Mouse (Mus musculus) thymus, adult 2 months (tissue): ENCODE data around the gene Shc1. TPM values are rescaled to one million over a fixed set of nuclear protein-coding genes. Genes with fewer than 3 reads are reported as not detected.
A peak's percentile ranks its signal among the peaks of the same experiment; 100 is the strongest.

ENCODE experiments used
- DNase-seq: peaks from one replicate; pipeline ENCODE4 v3.0.0; 2021
- H3K27ac ChIP-seq: fragments of 200-500 bp; 2 replicates; pipeline ENCODE4 v1.5.1; 2012; ENCODE audit warnings: low read length, control low read depth; ENCODE audit not compliant: control insufficient read depth, insufficient read depth
- H3K27me3 ChIP-seq: fragments of 200-500 bp; 2 replicates; pipeline ENCODE4 v1.6.1; 2012; ENCODE audit warnings: mild to moderate bottlenecking, low read length, moderate library complexity, mixed read lengths; ENCODE audit not compliant: control insufficient read depth, insufficient read depth
- H3K36me3 ChIP-seq: fragments of 200-500 bp; 2 replicates; pipeline ENCODE4 v1.6.1; 2012; ENCODE audit warnings: mild to moderate bottlenecking, low read length, moderate library complexity; ENCODE audit not compliant: control insufficient read depth, insufficient read depth
- H3K4me1 ChIP-seq: fragments of 200-500 bp; replicated peaks from 2 replicates; pipeline ENCODE4 v1.6.1; 2012; ENCODE audit warnings: low read length; ENCODE audit not compliant: control insufficient read depth, insufficient read depth
- H3K4me3 ChIP-seq: fragments of 200-500 bp; 2 replicates; pipeline ENCODE4 v1.5.1; 2012; ENCODE audit warnings: mild to moderate bottlenecking, low read length, control low read depth, moderate library complexity; ENCODE audit not compliant: control insufficient read depth, insufficient read depth
- CTCF ChIP-seq: fragments of 200-500 bp; IDR thresholded peaks from 2 replicates; pipeline ENCODE4 v1.5.1; 2012; ENCODE audit warnings: mild to moderate bottlenecking, control low read depth, low read length, moderate library complexity, borderline replicate concordance; ENCODE audit not compliant: control insufficient read depth, poor library complexity, insufficient read depth; ENCODE audit errors: extremely low read depth
- POLR2A ChIP-seq: fragments of 200-500 bp; IDR thresholded peaks from 2 replicates; pipeline ENCODE4 v1.6.1; 2012; ENCODE audit warnings: mild to moderate bottlenecking, low read length, control low read depth, moderate library complexity; ENCODE audit not compliant: control insufficient read depth, poor library complexity, insufficient read depth; ENCODE audit errors: extremely low read depth
- WGBS: fragments of 180-500 bp; shearing (Covaris S2); methylation state at CpG from one replicate; pipeline ENCODE4 v1.1.7; 2018; 5-methylcytosine and 5-hydroxymethylcytosine counted together
- polyA plus RNA-seq: library from polyadenylated mRNA; depleted of rRNA; stranded (reverse); fragments of >200 nt; gene quantifications from 2 replicates; pipeline ENCODE4 v1.2.3, GENCODE M21; 2012

Shc1 gene
- polyA plus RNA-seq, 1 experiment: 89.9 TPM

DNA sequence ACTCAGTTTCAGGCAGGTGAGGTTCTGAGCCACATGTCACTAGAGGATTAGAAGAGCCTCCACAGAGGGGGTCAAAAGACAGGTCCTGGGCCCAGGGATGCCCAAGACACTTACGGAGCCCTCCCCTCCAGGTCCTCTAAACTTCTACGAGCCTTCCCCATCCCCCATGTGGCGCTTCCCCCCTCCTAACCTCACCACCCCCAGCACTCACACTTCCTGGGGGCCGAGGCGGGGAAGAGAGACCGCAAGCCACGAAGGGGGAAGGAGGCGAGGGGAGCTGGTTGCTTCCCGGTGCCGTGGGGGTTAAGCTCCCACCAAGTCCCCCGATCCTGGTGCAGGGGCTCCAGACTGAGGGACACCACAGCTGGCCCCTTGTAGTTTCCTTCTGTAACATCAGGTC lies 32.8 kb upstream of the Shc1 start:
- no peaks in the 10 kb centered on the region for H3K36me3 ChIP-seq
- peak overlapping the region; percentile 37 for H3K4me3 ChIP-seq
- peak overlapping the region; percentile 53; the same call in 1 of the 2 replicates for H3K27ac ChIP-seq
- WGBS: 3% methylated on average over 11 of the region's 11 CpGs
- DNase-seq: peak; percentile 66
- TF ChIP-seq POLR2A (no peak), CTCF (no peak)
- H3K27me3 ChIP-seq: no peaks in the 10 kb centered on the region
- H3K4me1 ChIP-seq: peaks cover 57% of the 10 kb centered on the region

- peak; percentile 48 for DNase-seq
- WGBS: 84% methylated on average over 17 of the region's 17 CpGs
- Histone ChIP-seq H3K36me3 (no peaks in the 10 kb centered on the region), H3K4me3 (peak overlapping the region; percentile 37), H3K4me1 (peaks cover 60% of the 10 kb centered on the region), H3K27me3 (no peaks in the 10 kb centered on the region; the same call in 1 of the 2 replicates), H3K27ac (peak overlapping the region; percentile 53)
- TF ChIP-seq CTCF (no peak), POLR2A (no peak)
Measured at GRCm38 (mm10) chr3:89386438-89387420, 31.5 kb upstream of the Shc1 start.

DNA sequence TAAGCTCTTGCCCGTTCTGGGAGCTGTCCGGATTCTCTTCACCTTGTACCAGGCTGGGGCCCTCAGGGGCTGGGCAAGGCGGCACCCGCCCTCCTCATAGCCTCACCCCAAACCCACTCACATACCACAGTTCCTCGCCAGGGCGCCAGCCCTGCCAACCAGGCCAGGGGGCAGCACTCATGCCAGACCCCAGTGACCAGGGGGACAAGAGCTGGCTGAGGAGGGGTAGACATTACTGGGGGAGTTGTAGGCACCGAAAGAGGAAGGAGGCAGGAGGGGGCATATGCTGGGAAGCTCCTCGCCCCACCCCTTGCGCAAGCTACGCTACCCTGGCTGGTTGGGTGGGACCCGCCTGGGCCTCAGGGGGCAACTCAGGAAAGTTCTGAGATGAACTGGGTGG lies 30.6 kb upstream of the Shc1 start:
- peak overlapping the region; percentile 37 for H3K4me3 ChIP-seq
- H3K27ac ChIP-seq: peak overlapping the region; percentile 40; the same call in 1 of the 2 replicates
- WGBS: 86% methylated on average over 11 of the region's 11 CpGs
- no peaks in the 10 kb centered on the region for H3K36me3 ChIP-seq
- TF ChIP-seq CTCF: no peak
- H3K27me3 ChIP-seq: peaks cover 4% of the 10 kb centered on the region
- peaks cover 65% of the 10 kb centered on the region for H3K4me1 ChIP-seq
- no peak for DNase-seq

GRCm38 (mm10) chr3:89388134-89388881 lies 29.9 kb upstream of the Shc1 start:
- H3K36me3 ChIP-seq: no peaks in the 10 kb centered on the region
- H3K4me1 ChIP-seq: peaks cover 65% of the 10 kb centered on the region
- 89% methylated on average over 11 of the region's 11 CpGs for WGBS
- peak; percentile 16 for DNase-seq
- 0 out of 2 replicates have a peak overlapping the region, but pooled peaks have one; percentile 3 for H3K4me3 ChIP-seq
- TF ChIP-seq POLR2A (no peak), CTCF (no peak)
- H3K27ac ChIP-seq: 0 out of 2 replicates have a peak overlapping the region, but pooled peaks have one; percentile 2
- peaks cover 4% of the 10 kb centered on the region for H3K27me3 ChIP-seq

- Histone ChIP-seq H3K36me3 (no peaks in the 10 kb centered on the region), H3K4me1 (peaks cover 64% of the 10 kb centered on the region), H3K4me3 (no peak overlapping the region), H3K27ac (peak overlapping the region; percentile 72), H3K27me3 (peaks cover 7% of the 10 kb centered on the region)
- 22% methylated on average over 5 of the region's 6 CpGs for WGBS
- peak; percentile 49 for DNase-seq
- TF ChIP-seq CTCF (no peak), POLR2A (no peak)
Measured at GRCm38 (mm10) chr3:89388901-89389740, 29.1 kb upstream of the Shc1 start.
